Mouse (Mus musculus): ENCODE measurements around the gene Gdf9.

DNA sequence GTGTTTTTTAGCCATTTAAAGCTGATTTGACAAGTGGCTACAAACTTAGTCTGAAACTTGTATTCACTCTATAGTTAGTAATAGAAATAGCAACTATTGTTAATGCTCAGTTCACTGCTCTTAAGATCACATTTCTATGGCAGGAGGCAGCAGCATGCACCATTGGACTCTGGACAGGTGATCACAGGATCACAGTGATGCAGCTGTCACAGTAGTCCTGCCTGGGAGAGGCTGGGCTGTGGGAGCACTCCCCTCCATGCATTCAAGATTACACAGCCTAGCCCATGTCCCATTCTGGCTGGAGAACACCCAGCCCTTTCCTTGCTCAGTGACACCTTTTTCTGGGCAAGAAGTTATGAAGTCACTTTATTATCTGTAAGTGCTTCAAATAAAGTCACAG, 12.8 kb upstream of the Gdf9 start:
- TF ChIP-seq CTCF (IDR thresholded peaks at IDR 0.05; ENCODE audit: low read depth, low read length) (no peak), POLR2A (IDR thresholded peaks at IDR 0.05; ENCODE audit: borderline replicate concordance, low read depth, low read length) (no peak)
